In the genomic region with DNA sequence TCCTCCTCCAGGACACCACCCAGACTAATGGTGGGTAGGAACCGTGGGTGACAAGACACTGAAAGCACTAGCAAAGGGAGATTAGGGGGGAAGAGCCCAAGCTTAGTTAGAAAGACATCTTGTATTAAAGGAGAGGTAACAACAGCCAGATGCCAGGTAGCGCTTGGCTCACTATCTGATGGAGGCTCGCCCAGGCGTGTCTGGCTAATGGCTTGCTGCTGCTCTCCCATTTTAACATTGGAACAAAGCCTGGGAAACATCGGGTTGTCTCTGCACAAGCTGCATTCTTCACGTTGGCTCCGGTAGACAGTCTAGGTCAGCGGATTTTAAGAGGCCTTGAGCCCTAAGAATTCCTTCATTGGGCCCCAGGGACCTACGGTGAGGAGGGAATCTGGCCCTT, we compare ENCODE assay signal across 22 mouse cellular contexts. TPM values are rescaled to one million over a fixed set of nuclear protein-coding genes. Genes with fewer than 3 reads are reported as not detected.
DNase-seq lines count a peak whose midpoint lies in the region; ATAC-seq and TF ChIP-seq lines count a peak whose summit lies in the region.
"Had no signal": no experiment of that assay in that cellular context is flagged by ENCODE, and none has a peak within 500 bp of the region (broad histone marks: within the 10 kb centered on the region; RNA-seq: fewer than 3 reads in every experiment).

No protein-coding gene starts in this region.

- no peaks in the 10 kb centered on the region for H3K4me1 ChIP-seq in hindbrain, embryonic 15.5 days (replicated peaks)
- no peaks in the 10 kb centered on the region for H3K4me1 ChIP-seq in hindbrain, embryonic 11.5 days (replicated peaks; ENCODE audit: control insufficient read depth, insufficient read depth, low read length)
- H3K4me1 ChIP-seq in midbrain, postnatal 0 days (ENCODE audit: insufficient read depth, low read length) = no peaks in the 10 kb centered on the region
- H3K4me1 ChIP-seq in midbrain, embryonic 14.5 days (ENCODE audit: control insufficient read depth, insufficient read depth, low read length) = no peaks in the 10 kb centered on the region
- H3K4me1 ChIP-seq: heart, embryonic 12.5 days; neural tube, embryonic 12.5 days had no signal

- TF ChIP-seq CTCF in midbrain, postnatal 0 days (IDR thresholded peaks at IDR 0.05) = no peak

- H3K27ac ChIP-seq in hindbrain, embryonic 15.5 days (replicated peaks) = 0 out of 2 replicates have a peak overlapping the region, but pooled peaks have one; percentile 12
- H3K27ac ChIP-seq in hindbrain, embryonic 11.5 days (ENCODE audit: low read depth, low read length) = no peak overlapping the region
- no peak overlapping the region for H3K27ac ChIP-seq in midbrain, postnatal 0 days (ENCODE audit: low read depth, low read length)
- no peak overlapping the region for H3K27ac ChIP-seq in midbrain, embryonic 14.5 days (replicated peaks; ENCODE audit: low read depth, low read length)
- H3K27ac ChIP-seq: left cerebral cortex, adult 2 months; neural tube, embryonic 12.5 days had no signal

- H3K4me2 ChIP-seq in hindbrain, embryonic 15.5 days = no peak overlapping the region
- H3K4me2 ChIP-seq in hindbrain, embryonic 11.5 days (replicated peaks; ENCODE audit: low read depth, low read length) = no peak overlapping the region
- no peak overlapping the region for H3K4me2 ChIP-seq in midbrain, postnatal 0 days (ENCODE audit: low read depth, low read length, poor library complexity, severe bottlenecking)
- H3K4me2 ChIP-seq in midbrain, embryonic 14.5 days (ENCODE audit: low read length) = no peak overlapping the region
- H3K4me2 ChIP-seq: heart, embryonic 12.5 days; liver, embryonic 11.5 days; midbrain, embryonic 11.5 days; neural tube, embryonic 12.5 days had no signal

- no peaks in the 10 kb centered on the region for H3K27me3 ChIP-seq in hindbrain, embryonic 15.5 days
- no peaks in the 10 kb centered on the region for H3K27me3 ChIP-seq in hindbrain, embryonic 11.5 days (ENCODE audit: control insufficient read depth, insufficient read depth, low read length)
- no peaks in the 10 kb centered on the region for H3K27me3 ChIP-seq in midbrain, postnatal 0 days (ENCODE audit: insufficient read depth, low read length)
- H3K27me3 ChIP-seq in midbrain, embryonic 14.5 days (ENCODE audit: control insufficient read depth, insufficient read depth, low read length) = no peaks in the 10 kb centered on the region
- H3K27me3 ChIP-seq: heart, embryonic 12.5 days; neural tube, embryonic 12.5 days; Patski had no signal

- 70% methylated on average over 9 of the region's 9 CpGs for WGBS in hindbrain, embryonic 15.5 days
- WGBS in hindbrain, embryonic 11.5 days = 84% methylated on average over 9 of the region's 9 CpGs
- WGBS in midbrain, postnatal 0 days = 86% methylated on average over 9 of the region's 9 CpGs
- 73% methylated on average over 9 of the region's 9 CpGs for WGBS in midbrain, embryonic 14.5 days

- no peaks in the 10 kb centered on the region for H3K36me3 ChIP-seq in hindbrain, embryonic 15.5 days
- no peaks in the 10 kb centered on the region for H3K36me3 ChIP-seq in hindbrain, embryonic 11.5 days (ENCODE audit: control insufficient read depth, insufficient read depth, low read length)
- H3K36me3 ChIP-seq in midbrain, postnatal 0 days (ENCODE audit: insufficient read depth, low read length) = no peaks in the 10 kb centered on the region
- H3K36me3 ChIP-seq in midbrain, embryonic 14.5 days (ENCODE audit: control insufficient read depth, insufficient read depth, low read length) = no peaks in the 10 kb centered on the region
- H3K36me3 ChIP-seq: heart, embryonic 12.5 days; neural tube, embryonic 12.5 days had no signal

- no peak overlapping the region for H3K4me3 ChIP-seq in hindbrain, embryonic 15.5 days
- no peak overlapping the region for H3K4me3 ChIP-seq in hindbrain, embryonic 11.5 days (ENCODE audit: low read depth, low read length)
- no peak overlapping the region for H3K4me3 ChIP-seq in midbrain, postnatal 0 days (ENCODE audit: low read depth, low read length)
- H3K4me3 ChIP-seq in midbrain, embryonic 14.5 days (replicated peaks; ENCODE audit: low read depth, low read length) = no peak overlapping the region
- H3K4me3 ChIP-seq: heart, embryonic 12.5 days; left cerebral cortex, adult 2 months; neural tube, embryonic 12.5 days had no signal

- H3K9ac ChIP-seq in hindbrain, embryonic 15.5 days = no peak overlapping the region
- H3K9ac ChIP-seq in hindbrain, embryonic 11.5 days (ENCODE audit: low read depth, low read length) = no peak overlapping the region
- H3K9ac ChIP-seq in midbrain, postnatal 0 days (replicated peaks; ENCODE audit: low read length, poor library complexity, severe bottlenecking) = no peak overlapping the region
- H3K9ac ChIP-seq in midbrain, embryonic 14.5 days (replicated peaks; ENCODE audit: low read length) = no peak overlapping the region
- H3K9ac ChIP-seq: heart, embryonic 12.5 days; liver, postnatal 0 days; neural tube, embryonic 12.5 days had no signal

- DNase-seq in cerebellum, postnatal 10 days = peak; percentile 71 to 75
- no peak for DNase-seq in cerebellum, postnatal 4 days (ENCODE audit: low spot score in 2 of 2)
- no peak for DNase-seq in hindbrain, embryonic 11.5 days (ENCODE audit: low spot score)
- peak; percentile 33 for DNase-seq in midbrain, postnatal 0 days (ENCODE audit: low spot score)
- DNase-seq in midbrain, embryonic 14.5 days = no peak
- peak; percentile 15 for DNase-seq in gastrocnemius, postnatal 25 days
- no peak for DNase-seq in thymus, postnatal 10 days (ENCODE audit: low spot score in 2 of 2)
- DNase-seq: cerebellum, adult 8-10 months; kidney, adult 11 months; layer of hippocampus, adult 9-11 months; liver, postnatal 0 days; retina, postnatal 1 day; right cerebral cortex, postnatal 25 days; spleen, adult 18-20 months had no signal

- no peaks in the 10 kb centered on the region for H3K9me3 ChIP-seq in hindbrain, embryonic 15.5 days
- H3K9me3 ChIP-seq in hindbrain, embryonic 11.5 days (ENCODE audit: control insufficient read depth, low read length) = no peaks in the 10 kb centered on the region
- H3K9me3 ChIP-seq in midbrain, postnatal 0 days (ENCODE audit: low read length) = no peaks in the 10 kb centered on the region
- H3K9me3 ChIP-seq in midbrain, embryonic 14.5 days (ENCODE audit: control insufficient read depth, low read length) = no peaks in the 10 kb centered on the region
- H3K9me3 ChIP-seq: heart, embryonic 12.5 days; neural tube, embryonic 12.5 days had no signal

- ATAC-seq in hindbrain, embryonic 15.5 days (ENCODE audit: low FRiP score, low read depth) = no peak
- ATAC-seq in hindbrain, embryonic 11.5 days (ENCODE audit: low FRiP score) = no peak
- ATAC-seq in midbrain, postnatal 0 days (ENCODE audit: low FRiP score) = no peak
- no peak for ATAC-seq in midbrain, embryonic 14.5 days (ENCODE audit: low FRiP score, low TSS enrichment)
- ATAC-seq: liver, postnatal 0 days; lung, postnatal 0 days; Patski had no signal

RNA-seq across cellular contexts. Expression of a gene that starts 10.5 kb away (rescaled TPM):
- 7.7 and 7.8 TPM in 2 replicates for polyA plus RNA-seq in hindbrain, embryonic 15.5 days (2015; fragmentation: Nextera tagmentation; extraction: Ambion mirVana)
- polyA plus RNA-seq in hindbrain, embryonic 11.5 days (2014; fragmentation: Nextera tagmentation; extraction: Ambion mirVana) = 6.5 and 7.5 TPM in 2 replicates
- total RNA-seq in midbrain, postnatal 0 days (2014; rRNA removed) = 17.8 and 20.2 TPM in 2 replicates
- 3.4 and 3.9 TPM in 2 replicates for polyA plus RNA-seq in midbrain, postnatal 0 days (2015; fragmentation: Nextera tagmentation; extraction: Ambion mirVana)
- polyA plus RNA-seq in midbrain, embryonic 14.5 days (2014; fragmentation: Nextera tagmentation; extraction: Ambion mirVana) = 8.4 and 10.3 TPM in 2 replicates
- 1 to 10 TPM; 2.4 to 2.5 TPM for total RNA-seq in gastrocnemius, postnatal 25 days (2021)

Comparison
In these comparisons a context has a peak if more than half of its experiments do, and no peak if none do; other contexts are left out.
1. DNase-seq: peak in cerebellum, postnatal 10 days (2 of 2), midbrain, postnatal 0 days (single experiment) and gastrocnemius, postnatal 25 days (single experiment); none in cerebellum, postnatal 4 days (0 of 2), hindbrain, embryonic 11.5 days (single experiment), midbrain, embryonic 14.5 days (single experiment) and thymus, postnatal 10 days (0 of 2).